Mouse (Mus musculus) midbrain, embryonic 15.5 days (tissue): Measurements from ENCODE around the gene Ndrg2. TPM values are rescaled to one million over a fixed set of nuclear protein-coding genes. Genes with fewer than 3 reads are reported as not detected.

Source experiments
- polyA plus RNA-seq: library from polyadenylated mRNA; unstranded; fragments of >200 nt; fragmentation: Nextera tagmentation; extraction: Ambion mirVana; gene quantifications from 2 replicates; pipeline ENCODE4 v1.2.1, GENCODE M21; 2015

Gene Ndrg2
- polyA plus RNA-seq, 1 experiment from 2014 or later: 170 TPM

Other genes starting within 250 kb of the Ndrg2 start
- not detected in 2 replicates for gene Gm17079, start 218.7 kb downstream of the Ndrg2 start, polyA plus RNA-seq
- not detected in 2 replicates for gene Gm5800, start 197.0 kb downstream of the Ndrg2 start, polyA plus RNA-seq
- gene Ang4, start 140.6 kb downstream of the Ndrg2 start, polyA plus RNA-seq: not detected in 2 replicates
- gene AY358078, start 114.1 kb downstream of the Ndrg2 start, polyA plus RNA-seq: not detected in 2 replicates
- not detected in 2 replicates for gene Ear6, start 60.5 kb downstream of the Ndrg2 start, polyA plus RNA-seq
- gene Mettl17, start 29.3 kb downstream of the Ndrg2 start, polyA plus RNA-seq: 99.3 and 100 TPM in 2 replicates
- 2.4 and 3.0 TPM in 2 replicates for gene Slc39a2, start 21.3 kb downstream of the Ndrg2 start, polyA plus RNA-seq
- gene Tppp2, start 4.3 kb upstream of the Ndrg2 start, polyA plus RNA-seq: not detected in 2 replicates
- not detected in 2 replicates for gene Rnase13, start 8.6 kb upstream of the Ndrg2 start, polyA plus RNA-seq
- gene Arhgef40, start 70.6 kb upstream of the Ndrg2 start, polyA plus RNA-seq: 89.2 and 90.9 TPM in 2 replicates
- gene Tmem253, start 101.5 kb upstream of the Ndrg2 start, polyA plus RNA-seq: 0.50 and 0.78 TPM in 2 replicates
- 45.9 and 54.5 TPM in 2 replicates for gene Zfp219, start 106.6 kb upstream of the Ndrg2 start, polyA plus RNA-seq
- gene Olfr221, start 128.3 kb upstream of the Ndrg2 start, polyA plus RNA-seq: not detected in 2 replicates
- gene Hnrnpc, start 189.9 kb upstream of the Ndrg2 start, polyA plus RNA-seq: 480 and 482 TPM in 2 replicates
- gene Rpgrip1, start 196.5 kb upstream of the Ndrg2 start, polyA plus RNA-seq: 51.3 and 53.3 TPM in 2 replicates